9 mouse cellular contexts compared by ENCODE assay signal in the genomic region with DNA sequence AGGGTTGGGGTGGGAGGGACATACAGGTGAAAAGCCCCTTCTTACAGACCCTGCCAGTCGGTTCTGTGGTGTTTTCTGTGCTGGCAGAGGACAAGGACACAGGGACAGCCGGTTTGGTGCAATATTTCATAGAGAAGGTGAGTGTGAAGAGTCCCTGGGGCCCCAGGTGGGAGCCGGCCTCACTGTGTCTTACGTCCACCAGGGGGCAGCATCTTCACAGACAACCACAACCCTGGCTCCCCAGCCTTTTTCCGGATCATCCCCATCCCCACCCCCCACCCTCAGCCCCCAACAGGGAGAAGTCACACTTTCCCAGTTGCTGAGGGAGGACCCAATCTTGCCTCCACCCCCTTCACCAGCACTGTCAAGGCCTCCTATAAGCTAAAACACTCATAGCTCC. TPM values are rescaled to one million over a fixed set of nuclear protein-coding genes. Genes with fewer than 3 reads are reported as not detected.
DNase-seq lines count a peak whose midpoint lies in the region; ATAC-seq and TF ChIP-seq lines count a peak whose summit lies in the region.
"Had no signal": no experiment of that assay in that cellular context is flagged by ENCODE, and none has a peak within 500 bp of the region (broad histone marks: within the 10 kb centered on the region; RNA-seq: fewer than 3 reads in every experiment).

No protein-coding gene starts in this region.

- TF ChIP-seq CTCF in left cerebral cortex, adult 2 months (IDR thresholded peaks at IDR 0.05), result peak; percentile 88

- no peak overlapping the region for H3K4me3 ChIP-seq in left cerebral cortex, adult 2 months
- no peak overlapping the region for H3K4me3 ChIP-seq in neural tube, embryonic 15.5 days (replicated peaks)
- H3K4me3 ChIP-seq: heart, embryonic 13.5 days had no signal

- peak; percentile 67 to 72 for DNase-seq in left cerebral cortex, adult 2 months (ENCODE audit: extremely low spot score in 1 of 2, low spot score in 2 of 2)
- no peak for DNase-seq in left cerebral cortex, adult 8-10 months (ENCODE audit: low spot score in 2 of 2)
- DNase-seq in Muller cell, postnatal 12 days (ENCODE audit: inconsistent ontology term), result peak; percentile 32
- peak; percentile 85 to 88 for DNase-seq in cerebellum, postnatal 10 days
- DNase-seq in left cerebral cortex, postnatal 14 days (ENCODE audit: low spot score in 2 of 2), result peak; percentile 68 to 75

- no peaks in the 10 kb centered on the region for H3K36me3 ChIP-seq in neural tube, embryonic 15.5 days
- H3K36me3 ChIP-seq: heart, embryonic 13.5 days had no signal

- no peak overlapping the region for H3K27ac ChIP-seq in left cerebral cortex, adult 2 months
- no peak overlapping the region for H3K27ac ChIP-seq in neural tube, embryonic 15.5 days (replicated peaks)
- H3K27ac ChIP-seq: heart, embryonic 13.5 days had no signal

- ATAC-seq in granulocyte monocyte progenitor cell, adult 5-6 weeks (replicated peaks; ENCODE audit: poor library complexity, severe bottlenecking), result peak; percentile 59
- peak; percentile 40; the same call in 1 of the 2 replicates for ATAC-seq in neural tube, embryonic 15.5 days (ENCODE audit: low FRiP score)
- no peak for ATAC-seq in activated CD4-positive, CD25-positive, alpha-beta regulatory T cell, adult 4 months

- peaks cover 7% of the 10 kb centered on the region for H3K27me3 ChIP-seq in neural tube, embryonic 15.5 days (replicated peaks)

- H3K4me2 ChIP-seq in neural tube, embryonic 15.5 days, result no peak overlapping the region
- H3K4me2 ChIP-seq: heart, embryonic 13.5 days had no signal

- intact Hi-C loops in left cerebral cortex, adult 2 months (cut with DNase I), result loop anchor here (2.0 to 5.0 kb wide), 4 partner anchors 42 to 462 kb away; no protein-coding TSS in a partner anchor
- intact Hi-C loops in left cerebral cortex, postnatal 14 days (cut with DNase I), result loop anchor here (2.0 to 10.0 kb wide), 3 partner anchors 42 to 358 kb away; no protein-coding TSS in a partner anchor

- no peaks in the 10 kb centered on the region for H3K9me3 ChIP-seq in neural tube, embryonic 15.5 days (replicated peaks)
- H3K9me3 ChIP-seq: heart, embryonic 13.5 days had no signal

- 0% methylated on average over 5 of the region's 5 CpGs for WGBS in neural tube, embryonic 15.5 days

- no peak overlapping the region for H3K9ac ChIP-seq in neural tube, embryonic 15.5 days (replicated peaks)
- H3K9ac ChIP-seq: heart, embryonic 13.5 days had no signal

- 0 out of 2 replicates have a peak, but pooled peaks cover 5% of the 10 kb centered on the region for H3K4me1 ChIP-seq in neural tube, embryonic 15.5 days
- H3K4me1 ChIP-seq: heart, embryonic 13.5 days had no signal

RNA-seq across cellular contexts. Expression of a gene that starts 15.7 kb away (rescaled TPM):
- under 1 TPM; 0.16 to 0.45 TPM for total RNA-seq in left cerebral cortex, adult 2 months (2021)
- total RNA-seq in left cerebral cortex, adult 8-10 months (2022), result under 1 TPM; 0.13 to 0.35 (median 0.25) TPM
- total RNA-seq in granulocyte monocyte progenitor cell, adult 5-6 weeks (2014; fragmentation: Nextera tagmentation), result not detected in 2 replicates
- not detected in 2 replicates for total RNA-seq in granulocyte monocyte progenitor cell, adult 5-6 weeks (2017)
- under 1 TPM; 0.24 to 0.36 TPM for total RNA-seq in left cerebral cortex, postnatal 14 days (2021)
- polyA plus RNA-seq in neural tube, embryonic 15.5 days (2015; fragmentation: Nextera tagmentation; extraction: Ambion mirVana), result 0.22 and 1.4 TPM in 2 replicates
- under 1 TPM in 1 of 2 experiments, not detected in 1; 0.08 TPM for polyA plus RNA-seq in activated CD4-positive, CD25-positive, alpha-beta regulatory T cell, adult 4 months (2017; shearing (Covaris generic))
- polyA plus RNA-seq: heart, embryonic 13.5 days had no signal

RNA-seq across cellular contexts. Expression of a gene that starts 23.2 kb away (rescaled TPM):
- total RNA-seq in left cerebral cortex, adult 2 months (2021), result 100 to 1,000 TPM; 156 to 185 TPM
- 100 to 1,000 TPM; 141 to 159 (median 144) TPM for total RNA-seq in left cerebral cortex, adult 8-10 months (2022)
- 64.2 and 82.0 TPM in 2 replicates for total RNA-seq in granulocyte monocyte progenitor cell, adult 5-6 weeks (2014; fragmentation: Nextera tagmentation)
- total RNA-seq in granulocyte monocyte progenitor cell, adult 5-6 weeks (2017), result 12.2 and 12.3 TPM in 2 replicates
- 100 to 1,000 TPM; 138 to 149 TPM for total RNA-seq in left cerebral cortex, postnatal 14 days (2021)
- polyA plus RNA-seq in neural tube, embryonic 15.5 days (2015; fragmentation: Nextera tagmentation; extraction: Ambion mirVana), result 73.5 and 76.3 TPM in 2 replicates
- polyA plus RNA-seq in activated CD4-positive, CD25-positive, alpha-beta regulatory T cell, adult 4 months (2017; shearing (Covaris generic)), result 10 to 100 TPM; 23.3 to 31.2 TPM

RNA-seq across cellular contexts. Expression of a gene that starts 32.8 kb away (rescaled TPM):
- 100 to 1,000 TPM; 128 to 130 TPM for total RNA-seq in left cerebral cortex, adult 2 months (2021)
- total RNA-seq in left cerebral cortex, adult 8-10 months (2022), result 100 to 1,000 TPM in 3 of 4 experiments, 10 to 100 TPM in 1; 99.2 to 121 (median 105) TPM
- total RNA-seq in granulocyte monocyte progenitor cell, adult 5-6 weeks (2014; fragmentation: Nextera tagmentation), result not detected in 2 replicates
- total RNA-seq in granulocyte monocyte progenitor cell, adult 5-6 weeks (2017), result not detected in 2 replicates
- 100 to 1,000 TPM; 151 to 168 TPM for total RNA-seq in left cerebral cortex, postnatal 14 days (2021)
- 10.3 and 21.6 TPM in 2 replicates for polyA plus RNA-seq in neural tube, embryonic 15.5 days (2015; fragmentation: Nextera tagmentation; extraction: Ambion mirVana)
- polyA plus RNA-seq in activated CD4-positive, CD25-positive, alpha-beta regulatory T cell, adult 4 months (2017; shearing (Covaris generic)), result not detected
- polyA plus RNA-seq: heart, embryonic 13.5 days had no signal

RNA-seq across cellular contexts. Expression of a gene that starts 49.5 kb away (rescaled TPM):
- total RNA-seq in left cerebral cortex, adult 2 months (2021), result 100 to 1,000 TPM; 869 to 881 TPM
- total RNA-seq in left cerebral cortex, adult 8-10 months (2022), result 100 to 1,000 TPM; 780 to 919 (median 785) TPM
- not detected in 2 replicates for total RNA-seq in granulocyte monocyte progenitor cell, adult 5-6 weeks (2014; fragmentation: Nextera tagmentation)
- not detected in 2 replicates for total RNA-seq in granulocyte monocyte progenitor cell, adult 5-6 weeks (2017)
- 100 to 1,000 TPM; 873 to 922 TPM for total RNA-seq in left cerebral cortex, postnatal 14 days (2021)
- 110 and 122 TPM in 2 replicates for polyA plus RNA-seq in neural tube, embryonic 15.5 days (2015; fragmentation: Nextera tagmentation; extraction: Ambion mirVana)
- polyA plus RNA-seq in activated CD4-positive, CD25-positive, alpha-beta regulatory T cell, adult 4 months (2017; shearing (Covaris generic)), result under 1 TPM; 0.33 to 0.62 TPM
- polyA plus RNA-seq: heart, embryonic 13.5 days had no signal

Comparison
In these comparisons a context has a peak if more than half of its experiments do, and no peak if none do; other contexts are left out.
1. DNase-seq: peak in left cerebral cortex, adult 2 months (2 of 2), Muller cell, postnatal 12 days (single experiment), cerebellum, postnatal 10 days (2 of 2) and left cerebral cortex, postnatal 14 days (2 of 2); none in left cerebral cortex, adult 8-10 months (0 of 2).
2. RNA of a gene that starts 32.8 kb away (total RNA-seq): 151 to 168 TPM in left cerebral cortex, postnatal 14 days, 128 to 130 TPM in left cerebral cortex, adult 2 months and 99.2 to 121 TPM in left cerebral cortex, adult 8-10 months; not detected in granulocyte monocyte progenitor cell, adult 5-6 weeks; every median in the first group is over 100 times any median in the second.